Mouse (Mus musculus): ENCODE measurements at regions not wholly inside any gene's neighbourhood (a gene's known extent, or its start where the extent isn't known, plus 50 kb on each side); places are given as distances from the start of the nearest gene placed in this dataset.

DNA sequence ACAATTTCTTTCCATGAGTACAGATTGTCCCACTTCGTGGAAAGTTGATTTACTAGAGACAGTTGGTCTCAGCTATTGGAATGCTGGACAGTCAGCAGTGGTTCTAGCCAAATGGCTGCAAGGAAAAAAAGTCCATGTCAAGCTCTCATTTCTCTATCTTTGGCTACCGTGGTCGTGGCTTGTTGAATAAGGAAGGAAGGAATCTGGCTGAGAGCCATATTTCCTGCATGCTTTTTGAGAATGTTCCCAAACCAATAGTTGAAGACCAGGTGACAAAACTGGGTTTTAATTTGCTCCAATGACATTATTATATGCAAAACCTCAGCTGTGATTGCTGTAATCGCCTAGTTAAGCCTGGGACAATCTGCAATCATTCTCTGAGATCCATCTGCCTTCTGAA, 68.4 kb upstream of the Aoah start:
- no peak overlapping the region for H3K4me2 ChIP-seq (ENCODE audit: low read depth)
- ATAC-seq (no peak), DNase-seq (no peak)
- H3K36me3 ChIP-seq (ENCODE audit: insufficient read depth): no peaks in the 10 kb centered on the region
- no peaks in the 10 kb centered on the region for H3K4me1 ChIP-seq (ENCODE audit: insufficient read depth)
- no peak for TF ChIP-seq CTCF (IDR thresholded peaks at IDR 0.05; ENCODE audit: low read depth)
- no peak overlapping the region for H3K9ac ChIP-seq
- H3K27me3 ChIP-seq (ENCODE audit: insufficient read depth, low read length): no peaks in the 10 kb centered on the region
- no peak overlapping the region for H3K4me3 ChIP-seq (ENCODE audit: low read depth, low read length)
- no peaks in the 10 kb centered on the region for H3K9me3 ChIP-seq (ENCODE audit: low read length)
- H3K27ac ChIP-seq (ENCODE audit: low read depth, low read length): no peak overlapping the region
- 46% methylated on average over 4 of the region's 4 CpGs for WGBS

GRCm38 (mm10) chr13:20728064-20728463, 65.8 kb upstream of the Aoah start:
- TF ChIP-seq CTCF (IDR thresholded peaks at IDR 0.05; ENCODE audit: low read depth): no peak
- Histone ChIP-seq H3K4me1 (ENCODE audit: insufficient read depth) (no peaks in the 10 kb centered on the region), H3K9me3 (ENCODE audit: low read length) (no peaks in the 10 kb centered on the region), H3K4me2 (ENCODE audit: low read depth) (no peak overlapping the region), H3K4me3 (ENCODE audit: low read depth, low read length) (no peak overlapping the region), H3K27me3 (ENCODE audit: insufficient read depth, low read length) (no peaks in the 10 kb centered on the region), H3K36me3 (ENCODE audit: insufficient read depth) (no peaks in the 10 kb centered on the region), H3K9ac (no peak overlapping the region), H3K27ac (ENCODE audit: low read depth, low read length) (no peak overlapping the region)
- ATAC-seq: no peak
- 98% methylated on average over 3 of the region's 3 CpGs for WGBS
- no peak for DNase-seq

DNA sequence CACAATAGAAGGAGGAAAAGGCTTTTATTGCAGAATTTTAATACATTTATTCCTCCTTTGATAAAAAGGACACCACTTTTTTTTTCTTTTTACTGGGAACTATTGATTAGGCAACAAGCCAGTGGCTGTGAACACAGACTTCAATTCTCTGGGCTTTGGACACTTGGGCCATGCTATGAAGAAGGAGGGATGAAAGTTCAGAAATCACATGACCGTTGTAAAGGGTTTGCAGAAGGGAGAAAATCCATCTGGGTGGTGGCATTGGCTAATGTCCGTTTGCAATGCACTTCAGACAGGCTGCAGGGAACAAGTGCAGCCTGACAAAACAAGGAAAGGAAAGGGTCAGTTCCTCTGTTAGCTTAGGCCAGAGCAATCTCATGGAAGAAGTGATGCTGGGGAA, 60.9 kb upstream of the Aoah start:
- no peak overlapping the region for H3K4me3 ChIP-seq (ENCODE audit: low read depth, low read length)
- H3K9me3 ChIP-seq (ENCODE audit: low read length): no peaks in the 10 kb centered on the region
- DNase-seq: no peak
- no peaks in the 10 kb centered on the region for H3K27me3 ChIP-seq (ENCODE audit: insufficient read depth, low read length)
- no peak for TF ChIP-seq CTCF (IDR thresholded peaks at IDR 0.05; ENCODE audit: low read depth)
- no peak overlapping the region for H3K9ac ChIP-seq
- no peaks in the 10 kb centered on the region for H3K4me1 ChIP-seq (ENCODE audit: insufficient read depth)
- 54% methylated on average over 2 of the region's 2 CpGs for WGBS
- no peak overlapping the region for H3K27ac ChIP-seq (ENCODE audit: low read depth, low read length)
- H3K36me3 ChIP-seq (ENCODE audit: insufficient read depth): no peaks in the 10 kb centered on the region
- ATAC-seq: no peak
- no peak overlapping the region for H3K4me2 ChIP-seq (ENCODE audit: low read depth)

- Histone ChIP-seq H3K9ac (no peak overlapping the region), H3K36me3 (ENCODE audit: insufficient read depth) (no peaks in the 10 kb centered on the region), H3K9me3 (ENCODE audit: low read length) (no peaks in the 10 kb centered on the region), H3K4me3 (ENCODE audit: low read depth, low read length) (no peak overlapping the region), H3K27ac (ENCODE audit: low read depth, low read length) (no peak overlapping the region), H3K4me1 (ENCODE audit: insufficient read depth) (no peaks in the 10 kb centered on the region), H3K4me2 (ENCODE audit: low read depth) (no peak overlapping the region), H3K27me3 (ENCODE audit: insufficient read depth, low read length) (no peaks in the 10 kb centered on the region)
- DNase-seq (no peak), ATAC-seq (no peak)
- no peak for TF ChIP-seq CTCF (IDR thresholded peaks at IDR 0.05; ENCODE audit: low read depth)
- WGBS: 85% methylated on average over 3 of the region's 3 CpGs
Measured at GRCm38 (mm10) chr13:20734283-20734682, 59.6 kb upstream of the Aoah start.

DNA sequence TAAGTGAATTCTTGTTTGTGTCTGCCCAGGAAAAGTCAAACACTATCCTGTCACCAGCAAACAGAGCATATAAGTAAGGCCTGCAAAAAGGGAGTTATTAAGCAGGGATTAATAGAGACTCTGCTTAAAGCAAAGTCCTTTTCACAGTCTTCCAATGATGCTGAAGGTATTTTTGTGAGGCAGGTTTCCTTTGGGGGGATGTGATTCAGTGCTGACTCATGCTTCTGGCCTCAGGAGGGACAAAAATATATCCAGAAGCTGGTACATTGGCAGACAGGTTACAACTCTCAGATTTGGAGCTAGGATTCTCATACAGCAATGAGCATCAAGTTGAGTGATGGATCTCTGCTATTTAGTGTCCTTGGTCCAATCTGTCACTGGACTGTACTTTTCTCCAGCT, 57.3 kb upstream of the Aoah start:
- Histone ChIP-seq H3K36me3 (ENCODE audit: insufficient read depth) (no peaks in the 10 kb centered on the region), H3K4me1 (ENCODE audit: insufficient read depth) (no peaks in the 10 kb centered on the region), H3K9me3 (ENCODE audit: low read length) (no peaks in the 10 kb centered on the region), H3K4me2 (ENCODE audit: low read depth) (no peak overlapping the region), H3K27ac (ENCODE audit: low read depth, low read length) (no peak overlapping the region), H3K27me3 (ENCODE audit: insufficient read depth, low read length) (no peaks in the 10 kb centered on the region), H3K4me3 (ENCODE audit: low read depth, low read length) (no peak overlapping the region), H3K9ac (no peak overlapping the region)
- DNase-seq (no peak), ATAC-seq (no peak)
- TF ChIP-seq CTCF (IDR thresholded peaks at IDR 0.05; ENCODE audit: low read depth): no peak
